Mouse (Mus musculus) embryonic fibroblast, embryonic 13.5 days (primary cell): Measurements from ENCODE around the gene Fam45a.

Experiments
- CTCF ChIP-seq: IDR thresholded peaks from 2 replicates; pipeline ENCODE4 v1.5.1; 2011; ENCODE audit warnings: mild to moderate bottlenecking, control low read depth, low read length, moderate library complexity, borderline replicate concordance; ENCODE audit not compliant: insufficient read depth
- POLR2A ChIP-seq: IDR thresholded peaks from 2 replicates; pipeline ENCODE4 v1.6.1; 2011; ENCODE audit warnings: low read depth, mild to moderate bottlenecking, control low read depth, low read length, moderate library complexity

GRCm38 (mm10) chr19:60799867-60800569 lies 11.4 kb upstream of the Fam45a start:
- TF ChIP-seq POLR2A = no peak
- no peak for TF ChIP-seq CTCF
